Mouse (Mus musculus) kidney, embryonic 14.5 days (tissue): Measurements from ENCODE around the gene Hsf2. TPM values are rescaled to one million over a fixed set of nuclear protein-coding genes. Genes with fewer than 3 reads are reported as not detected.
"Not testable (repeated sequence)": the region's sequence is repeated elsewhere in the genome, so short reads cannot be mapped to it uniquely, and the experiment has no call there.

Source experiments
- ATAC-seq: fragments of 200-750 bp; cut with Nextera tagmentation; 2 replicates; pipeline ENCODE4 v1.8.0; 2017; ENCODE audit warnings: moderate number of reproducible peaks, mild to moderate bottlenecking, moderate TSS enrichment, moderate library complexity; ENCODE audit not compliant: low FRiP score, low TSS enrichment
- H3K27ac ChIP-seq: fragments of 300-500 bp; sonication (generic); 2 replicates; pipeline ENCODE4 v1.5.1; 2014; ENCODE audit warnings: low read depth, mild to moderate bottlenecking, low read length, moderate library complexity, mixed read lengths
- H3K27me3 ChIP-seq: fragments of 300-500 bp; sonication (generic); 2 replicates; pipeline ENCODE4 v1.6.1; 2014; ENCODE audit warnings: mild to moderate bottlenecking, low read length; ENCODE audit not compliant: control insufficient read depth, insufficient read depth
- H3K36me3 ChIP-seq: fragments of 300-500 bp; sonication (generic); 2 replicates; pipeline ENCODE4 v1.6.1; 2014; ENCODE audit warnings: low read length, mixed read lengths; ENCODE audit not compliant: control insufficient read depth, insufficient read depth
- H3K4me1 ChIP-seq: fragments of 300-500 bp; sonication (generic); 2 replicates; pipeline ENCODE4 v1.6.1; 2014; ENCODE audit warnings: low read length, mixed read lengths; ENCODE audit not compliant: control insufficient read depth, insufficient read depth
- H3K4me2 ChIP-seq: fragments of 300-500 bp; sonication (generic); replicated peaks from 2 replicates; pipeline ENCODE4 v1.6.1; 2014; ENCODE audit warnings: low read depth, mild to moderate bottlenecking, low read length
- H3K4me3 ChIP-seq: fragments of 300-500 bp; sonication (generic); 2 replicates; pipeline ENCODE4 v1.5.1; 2014; ENCODE audit warnings: mild to moderate bottlenecking, low read length
- H3K9ac ChIP-seq: fragments of 300-500 bp; sonication (generic); 2 replicates; pipeline ENCODE4 v1.6.1; 2014; ENCODE audit warnings: low read depth, mild to moderate bottlenecking, low read length, moderate library complexity
- H3K9me3 ChIP-seq: fragments of 300-500 bp; sonication (generic); 2 replicates; pipeline ENCODE4 v1.6.1; 2016; ENCODE audit warnings: low read length; ENCODE audit not compliant: control insufficient read depth
- WGBS: fragments of 180-500 bp; shearing (Covaris S2); extraction: QIAGEN DNeasy Blood & Tissue Kit; methylation state at CpG from one replicate; pipeline ENCODE4 v1.1.7; 2014; 5-methylcytosine and 5-hydroxymethylcytosine counted together
- polyA plus RNA-seq: library from polyadenylated mRNA; unstranded; fragments of >200 nt; fragmentation: Nextera tagmentation; extraction: Ambion mirVana; gene quantifications from 2 replicates; pipeline ENCODE4 v1.2.1, GENCODE M21; 2014

The Hsf2 gene
- polyA plus RNA-seq, 1 experiment from 2014 or later: 35.0 TPM

DNA sequence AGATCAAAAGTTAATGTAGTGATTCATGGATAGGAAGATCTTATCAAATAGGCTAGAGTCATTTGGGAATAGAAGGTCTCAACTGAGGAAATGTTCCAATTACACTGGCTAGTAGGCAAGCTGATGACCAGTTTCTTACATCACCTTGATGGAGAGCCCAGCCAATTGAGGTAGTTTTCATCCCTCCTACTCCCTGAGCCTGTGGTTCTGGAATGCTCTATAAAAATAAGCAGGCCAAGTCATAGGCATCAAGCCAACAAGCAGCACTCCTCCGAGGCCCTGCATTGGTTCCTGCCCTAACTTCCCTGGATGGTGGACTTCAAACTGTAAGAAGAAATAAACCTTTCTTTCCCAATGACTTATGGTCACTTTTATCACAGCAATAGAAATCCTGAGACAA lies 29.1 kb downstream of the Hsf2 start:
- Histone ChIP-seq H3K4me1 (no peaks in the 10 kb centered on the region), H3K4me2 (no peak overlapping the region), H3K36me3 (peaks cover 64% of the 10 kb centered on the region), H3K27me3 (no peaks in the 10 kb centered on the region), H3K4me3 (no peak overlapping the region), H3K27ac (no peak overlapping the region), H3K9ac (no peak overlapping the region), H3K9me3 (no peaks in the 10 kb centered on the region)
- ATAC-seq: peak; percentile 52; the same call in 1 of the 2 replicates
- WGBS: 52% methylated on average over 1 of the region's 1 CpGs

GRCm38 (mm10) chr10:57526469-57526868 lies 40.3 kb downstream of the Hsf2 start:
- H3K4me2 ChIP-seq: no peak overlapping the region
- H3K36me3 ChIP-seq: peaks cover 43% of the 10 kb centered on the region
- H3K27me3 ChIP-seq: no peaks in the 10 kb centered on the region
- no peak for ATAC-seq
- 0 out of 2 replicates have a peak, but pooled peaks cover 2% of the 10 kb centered on the region for H3K9me3 ChIP-seq
- no peak overlapping the region for H3K27ac ChIP-seq
- no peak overlapping the region for H3K9ac ChIP-seq
- 91% methylated on average over 5 of the region's 5 CpGs for WGBS
- no peak overlapping the region for H3K4me3 ChIP-seq
- H3K4me1 ChIP-seq: peaks cover 3% of the 10 kb centered on the region; the same call in 1 of the 2 replicates

DNA sequence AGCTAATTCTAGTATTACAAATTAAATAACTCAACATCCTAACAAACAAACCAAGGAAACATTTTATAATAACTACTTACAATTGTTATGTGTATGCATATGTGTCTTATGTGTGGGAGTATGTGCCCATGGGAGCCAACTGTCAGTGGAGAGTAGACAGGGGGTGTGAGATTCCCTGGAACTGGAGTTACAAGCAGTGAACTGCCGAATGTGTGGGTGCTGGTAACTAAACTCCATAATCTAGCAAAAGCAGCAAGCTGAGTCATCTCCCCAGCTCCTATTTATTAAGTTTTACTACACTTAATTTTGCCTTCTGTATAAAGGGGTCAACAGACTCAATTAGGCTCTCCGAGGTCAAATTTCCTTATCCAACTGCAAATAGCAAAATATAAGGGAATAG lies 44.9 kb downstream of the Hsf2 start:
- Histone ChIP-seq H3K9ac (peak overlapping the region; percentile 88; the same call in 1 of the 2 replicates), H3K9me3 (no peaks in the 10 kb centered on the region), H3K4me2 (peak overlapping the region; percentile 51), H3K4me3 (peak overlapping the region; percentile 94), H3K36me3 (peaks cover 10% of the 10 kb centered on the region), H3K27ac (no peak overlapping the region), H3K27me3 (no peaks in the 10 kb centered on the region), H3K4me1 (peaks cover 3% of the 10 kb centered on the region; the same call in 1 of the 2 replicates)
- 60% methylated on average over 2 of the region's 2 CpGs for WGBS
- no peak for ATAC-seq

- Histone ChIP-seq H3K27me3 (no peaks in the 10 kb centered on the region), H3K36me3 (peaks cover 7% of the 10 kb centered on the region), H3K4me1 (peaks cover 3% of the 10 kb centered on the region; the same call in 1 of the 2 replicates), H3K4me3 (peak overlapping the region; percentile 94), H3K4me2 (peak overlapping the region; percentile 51), H3K9me3 (no peaks in the 10 kb centered on the region), H3K27ac (peak overlapping the region; percentile 89), H3K9ac (peak overlapping the region; percentile 88)
- ATAC-seq: no peak
- 4% methylated on average over 28 of the region's 28 CpGs for WGBS
Observed at GRCm38 (mm10) chr10:57531616-57532217, 45.5 kb downstream of the Hsf2 start.

- H3K9ac ChIP-seq: peak within 1 kb of the TSS; percentile 88
- H3K4me3 ChIP-seq: peak within 1 kb of the TSS; percentile 94
- 13% methylated on average over 47 of the region's 49 CpGs for WGBS
- peak within 1 kb of the TSS; percentile 51 for H3K4me2 ChIP-seq
- H3K27ac ChIP-seq: peak within 1 kb of the TSS; percentile 89
- H3K9me3 ChIP-seq: no peaks in the 10 kb centered on the region
- ATAC-seq: peak; percentile 100
- no peaks in the 10 kb centered on the region for H3K27me3 ChIP-seq
- peaks cover 3% of the 10 kb centered on the region; the same call in 1 of the 2 replicates for H3K4me1 ChIP-seq
- H3K36me3 ChIP-seq: no peaks in the 10 kb centered on the region; the same call in 1 of the 2 replicates
Observed at GRCm38 (mm10) chr10:57532218-57533101, 46.3 kb downstream of the Hsf2 start, which contains the start of gene Serinc1. Gene Serinc1, minus strand, starts transcription at chr10:57532530.

- not testable (repeated sequence) for H3K9me3 ChIP-seq, H3K4me2 ChIP-seq, H3K27me3 ChIP-seq, H3K4me3 ChIP-seq, H3K27ac ChIP-seq, H3K4me1 ChIP-seq, H3K36me3 ChIP-seq, ATAC-seq, H3K9ac ChIP-seq
- 83% methylated on average over 9 of the region's 9 CpGs for WGBS
Observed at GRCm38 (mm10) chr10:57543890-57544289, 57.7 kb downstream of the Hsf2 start.

DNA sequence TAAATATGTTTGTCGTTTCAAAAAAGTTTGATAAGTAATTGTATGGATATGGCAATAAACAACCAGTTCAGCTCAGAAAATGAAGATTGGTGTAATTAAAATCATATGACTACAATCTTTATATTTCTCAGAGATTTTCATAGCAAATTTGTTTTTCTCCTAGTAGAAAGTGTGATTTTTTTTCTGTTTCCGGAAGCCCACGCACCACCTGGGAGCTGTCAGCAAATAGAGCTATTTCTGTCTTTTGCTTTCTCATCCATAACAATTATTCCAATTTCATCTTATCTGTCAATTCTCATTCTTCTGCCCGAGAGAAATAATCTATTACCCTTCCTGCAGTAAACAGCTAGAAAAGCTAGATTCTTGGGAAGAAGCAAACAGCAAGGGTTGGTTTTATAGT lies 63.4 kb downstream of the Hsf2 start:
- H3K4me1 ChIP-seq: no peaks in the 10 kb centered on the region
- WGBS: 85% methylated on average over 4 of the region's 4 CpGs
- H3K27me3 ChIP-seq: no peaks in the 10 kb centered on the region
- ATAC-seq: no peak
- no peaks in the 10 kb centered on the region for H3K36me3 ChIP-seq
- H3K27ac ChIP-seq: no peak overlapping the region
- no peak overlapping the region for H3K4me2 ChIP-seq
- no peak overlapping the region for H3K4me3 ChIP-seq
- no peaks in the 10 kb centered on the region for H3K9me3 ChIP-seq
- no peak overlapping the region for H3K9ac ChIP-seq

GRCm38 (mm10) chr10:57553719-57554118 lies 67.5 kb downstream of the Hsf2 start:
- Histone ChIP-seq H3K4me3 (no peak overlapping the region), H3K27ac (no peak overlapping the region), H3K27me3 (no peaks in the 10 kb centered on the region), H3K4me1 (no peaks in the 10 kb centered on the region), H3K9me3 (no peaks in the 10 kb centered on the region), H3K36me3 (no peaks in the 10 kb centered on the region), H3K4me2 (no peak overlapping the region), H3K9ac (no peak overlapping the region)
- ATAC-seq: no peak
- 89% methylated on average over 1 of the region's 1 CpGs for WGBS

DNA sequence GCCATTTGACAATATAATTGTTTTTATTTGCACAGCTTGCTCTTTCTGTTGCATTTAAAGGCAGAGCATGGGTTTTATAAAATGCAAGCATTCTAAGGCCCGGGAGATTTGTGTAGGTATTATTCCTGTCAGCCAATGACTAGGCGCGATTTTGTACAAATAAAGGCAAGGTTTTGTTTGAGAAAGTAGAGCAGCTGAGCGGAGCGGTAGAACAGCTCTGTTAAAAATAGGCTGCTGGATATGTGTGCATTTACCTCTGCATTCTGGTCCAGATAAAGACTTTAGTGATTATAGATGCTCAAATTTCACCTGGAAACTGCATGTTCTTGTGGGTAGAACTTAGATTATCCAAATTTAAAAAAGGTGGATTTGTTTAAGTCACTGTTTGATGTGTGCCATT lies 71.4 kb downstream of the Hsf2 start:
- Histone ChIP-seq H3K9me3 (no peaks in the 10 kb centered on the region), H3K27ac (no peak overlapping the region), H3K4me3 (no peak overlapping the region), H3K4me2 (no peak overlapping the region), H3K9ac (no peak overlapping the region), H3K4me1 (no peaks in the 10 kb centered on the region), H3K36me3 (no peaks in the 10 kb centered on the region), H3K27me3 (no peaks in the 10 kb centered on the region)
- WGBS: 89% methylated on average over 5 of the region's 5 CpGs
- no peak for ATAC-seq
